Mouse (Mus musculus) cerebellum, postnatal 36 days (tissue): Measurements from ENCODE around the gene Uqcc3.
"Not testable (repeated sequence)": the region's sequence is repeated elsewhere in the genome, so short reads cannot be mapped to it uniquely, and the experiment has no call there.

ENCODE experiments used
- DNase-seq, 2 experiments: peaks; one replicate each; pipeline ENCODE4 v3.0.0; 2021 to 2022; ENCODE audit warnings: mixed read lengths in 2 of 2

Uqcc3 gene

GRCm38 (mm10) chr19:8844371-8845129, 36.2 kb downstream of the Uqcc3 start:
- peak; percentile 79 to 82 for DNase-seq

- DNase-seq: no peak
These were observed 37.8 kb downstream of the Uqcc3 start for GRCm38 (mm10) chr19:8842961-8843360.

GRCm38 (mm10) chr19:8841012-8841411, 39.7 kb downstream of the Uqcc3 start:
- peak in 1 of 2 experiments; percentile 34 for DNase-seq

- peak; percentile 80 to 83 for DNase-seq
These were observed 40.6 kb downstream of the Uqcc3 start for GRCm38 (mm10) chr19:8839908-8840791.

- peak; percentile 89 to 91 for DNase-seq
These were observed 41.4 kb downstream of the Uqcc3 start, which contains the start of gene Gng3 for GRCm38 (mm10) chr19:8839103-8839907. TSS of gene Gng3 (minus strand) at chr19:8839194.

- peak; percentile 52 to 62 for DNase-seq
These were observed 42.5 kb downstream of the Uqcc3 start for GRCm38 (mm10) chr19:8838041-8838730.

- DNase-seq: peak; percentile 88
These were observed 43.4 kb downstream of the Uqcc3 start, which contains the start of gene Bscl2 for GRCm38 (mm10) chr19:8837251-8837791. TSS of gene Bscl2 (plus strand) at chr19:8837467.

GRCm38 (mm10) chr19:8836327-8836726, 44.4 kb downstream of the Uqcc3 start:
- not testable (repeated sequence) for DNase-seq

GRCm38 (mm10) chr19:8832971-8833370, 47.8 kb downstream of the Uqcc3 start:
- DNase-seq: no peak

GRCm38 (mm10) chr19:8831262-8831661, 49.5 kb downstream of the Uqcc3 start:
- no peak for DNase-seq

GRCm38 (mm10) chr19:8830664-8831063, 50.1 kb downstream of the Uqcc3 start:
- no peak for DNase-seq
